Mouse (Mus musculus): ENCODE measurements around the gene Gpx3.

- TF ChIP-seq CTCF (IDR thresholded peaks at IDR 0.05; ENCODE audit: borderline replicate concordance, control insufficient read depth, extremely low read depth, insufficient read depth, low read length, poor library complexity) (no peak), POLR2A (IDR thresholded peaks at IDR 0.05; ENCODE audit: control insufficient read depth, extremely low read depth, insufficient read depth, low read length, poor library complexity) (no peak)
Measured at GRCm38 (mm10) chr11:54906466-54906865, 4.2 kb downstream of the Gpx3 start.

All from thymus, adult 2 months (tissue).